Mouse (Mus musculus): ENCODE results near the gene Hsd17b1.

- TF ChIP-seq CTCF (IDR thresholded peaks at IDR 0.05; ENCODE audit: borderline replicate concordance, extremely low read depth, insufficient read depth, insufficient read length) (no peak), POLR2A (IDR thresholded peaks at IDR 0.05; ENCODE audit: borderline replicate concordance, extremely low read depth, insufficient read depth, insufficient read length, poor library complexity, severe bottlenecking) (no peak)
Measured at GRCm38 (mm10) chr11:101111178-101111577, 33.0 kb downstream of the Hsd17b1 start.

Measured in brain, embryonic 14.5 days (tissue).